Mouse (Mus musculus) small intestine, adult 2 months (tissue): ENCODE results near the gene 4930451I11Rik.

Experiments
- CTCF ChIP-seq: fragments of 200-500 bp; IDR thresholded peaks from 2 replicates; pipeline ENCODE4 v1.5.1; 2012; ENCODE audit warnings: low read depth, mild to moderate bottlenecking, control low read depth, inconsistent platforms, low read length, moderate library complexity, mixed read lengths; ENCODE audit not compliant: insufficient replicate concordance, insufficient read length; ENCODE audit errors: extremely low read depth
- POLR2A ChIP-seq: fragments of 200-500 bp; IDR thresholded peaks from 2 replicates; pipeline ENCODE4 v1.6.1; 2012; ENCODE audit warnings: low read depth, mild to moderate bottlenecking, control low read depth, inconsistent platforms, low read length, moderate library complexity

DNA sequence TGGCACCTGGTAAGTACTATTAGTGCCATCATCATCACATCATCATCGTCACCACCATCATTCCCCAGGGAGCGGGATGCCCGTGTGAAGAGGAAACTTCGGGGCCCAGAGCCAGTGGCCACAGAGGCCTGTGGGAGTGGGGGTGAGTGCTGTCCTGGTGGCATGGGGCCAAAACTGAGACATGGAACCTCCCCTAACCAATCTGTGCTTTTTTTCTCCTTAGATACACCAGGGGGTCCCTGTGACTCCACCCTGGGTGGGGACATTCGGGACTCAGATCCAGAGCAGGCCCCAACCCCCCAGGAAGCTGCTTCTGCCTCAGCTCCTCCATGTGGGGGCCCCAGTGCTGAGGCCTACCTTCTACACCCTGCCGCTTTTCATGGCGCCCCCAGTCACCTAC is 47.0 kb downstream of the 4930451I11Rik start:
- TF ChIP-seq POLR2A (no peak), CTCF (no peak)
